Mouse (Mus musculus): ENCODE data around the gene Gm26938. TPM values are rescaled to one million over a fixed set of nuclear protein-coding genes. Genes with fewer than 3 reads are reported as not detected.

Gene Gm26938
- total RNA-seq, 2 experiments from 2014 or later = not detected

DNA sequence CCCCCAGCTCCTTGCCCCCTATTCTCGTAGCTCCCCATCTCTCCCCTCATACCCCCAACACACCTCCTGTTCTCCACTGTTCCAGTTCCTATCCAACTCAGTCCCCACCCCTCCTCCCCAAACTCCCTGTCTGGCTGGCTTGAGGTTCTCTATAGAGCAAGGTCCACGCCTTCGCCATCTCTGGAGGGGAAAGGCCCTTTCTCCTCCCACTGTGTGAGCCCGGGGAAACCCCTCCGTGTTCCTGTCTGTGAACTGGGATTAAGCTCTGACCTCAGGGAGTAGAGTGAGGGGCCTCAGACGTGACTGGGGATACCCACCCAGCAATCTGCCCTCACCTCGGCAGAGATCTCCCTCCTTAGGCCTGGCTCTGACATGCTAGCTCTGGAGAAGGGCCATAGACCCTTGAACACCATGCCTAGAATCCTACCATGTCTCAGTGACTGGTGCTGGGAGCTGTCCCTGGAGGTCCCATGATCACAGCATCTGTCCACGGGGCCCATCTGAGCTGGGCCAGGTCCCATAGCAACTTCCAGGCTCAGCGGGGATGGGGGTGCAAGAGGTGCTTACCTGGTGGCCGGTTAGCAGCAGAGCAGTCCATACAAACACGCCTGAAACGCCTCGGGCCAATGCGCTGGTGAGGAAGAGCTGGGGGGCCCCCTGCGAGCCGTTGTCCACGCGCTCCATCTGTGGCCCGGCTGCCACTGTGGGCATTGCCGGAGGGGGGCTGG lies 13.6 kb downstream of the Gm26938 start:
- intact Hi-C loops (cut with DNase I) = loop anchor here (10.0 kb wide), 1 partner anchor 98 kb away; no protein-coding TSS in a partner anchor
- no peak for TF ChIP-seq CTCF (IDR thresholded peaks at IDR 0.05)
- H3K27ac ChIP-seq = no peak overlapping the region

DNA sequence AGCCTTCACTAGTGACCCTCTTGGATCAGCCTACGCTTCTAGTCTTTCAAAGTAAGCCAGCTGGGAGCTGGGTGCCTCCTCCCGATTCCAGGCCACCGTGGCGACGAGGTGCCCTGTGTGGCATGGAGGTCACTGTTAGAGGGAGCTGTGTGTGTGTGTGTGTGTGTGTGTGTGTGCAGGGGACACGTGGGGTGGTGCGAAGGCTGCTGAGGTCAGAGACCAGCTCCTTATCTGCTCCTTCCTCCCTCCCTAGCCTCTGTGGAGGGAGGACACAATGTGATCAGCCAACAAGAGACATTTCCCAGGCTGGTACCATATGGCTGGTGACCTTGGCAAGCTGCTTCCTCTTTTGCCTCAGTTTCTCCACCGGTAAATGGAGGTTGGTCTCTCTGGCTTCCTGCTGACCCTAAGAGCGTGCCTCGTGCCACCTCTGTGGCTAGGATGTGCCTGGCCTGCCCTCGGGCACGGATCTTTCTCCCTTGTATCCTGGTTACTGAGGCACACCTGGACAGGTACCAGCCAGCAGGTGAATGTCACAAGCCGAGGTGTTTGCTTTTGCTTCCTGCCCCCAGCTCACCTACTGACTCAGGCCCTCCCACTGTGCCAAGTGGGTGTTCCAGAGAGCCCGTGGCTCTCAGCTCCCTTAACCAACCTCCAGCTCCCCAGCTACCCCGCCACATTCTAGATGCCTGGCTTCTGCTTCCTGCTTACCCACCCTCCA lies 14.4 kb downstream of the Gm26938 start:
- intact Hi-C loops (cut with DNase I) = loop anchor here (10.0 kb wide), 1 partner anchor 97 kb away; no protein-coding TSS in a partner anchor
- no peak for TF ChIP-seq CTCF (IDR thresholded peaks at IDR 0.05)
- no peak for DNase-seq
- Histone ChIP-seq H3K4me3 (no peak overlapping the region), H3K27ac (no peak overlapping the region)

More for the DNA sequence above, 13.6 kb downstream of the Gm26938 start:
- no peak for DNase-seq
- H3K4me3 ChIP-seq = no peak overlapping the region

DNA sequence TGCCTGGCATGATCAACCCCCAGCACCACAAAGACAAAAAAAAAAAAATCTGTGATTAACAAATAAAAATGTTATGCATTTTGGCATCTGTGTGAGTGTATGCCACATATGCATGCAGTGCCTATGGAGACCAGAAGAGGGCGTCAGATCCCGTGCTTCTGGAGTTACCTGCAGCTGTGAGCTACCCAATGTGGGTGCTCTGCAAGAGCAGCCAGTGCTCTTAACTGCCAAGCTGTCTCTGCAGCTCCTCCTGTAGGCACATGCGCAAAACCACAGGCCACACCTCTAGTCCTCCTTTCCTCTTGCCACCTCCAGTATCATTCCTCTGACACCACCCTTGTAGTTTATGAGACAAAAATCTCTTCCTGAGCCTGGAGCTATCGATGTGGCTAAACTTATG lies 16.8 kb downstream of the Gm26938 start:
- Histone ChIP-seq H3K4me3 (no peak overlapping the region), H3K27ac (no peak overlapping the region)
- intact Hi-C loops (cut with DNase I) = no loop called here
- no peak for DNase-seq
- TF ChIP-seq CTCF (IDR thresholded peaks at IDR 0.05) = peak; percentile 11; the same call in 1 of the 2 replicates

DNA sequence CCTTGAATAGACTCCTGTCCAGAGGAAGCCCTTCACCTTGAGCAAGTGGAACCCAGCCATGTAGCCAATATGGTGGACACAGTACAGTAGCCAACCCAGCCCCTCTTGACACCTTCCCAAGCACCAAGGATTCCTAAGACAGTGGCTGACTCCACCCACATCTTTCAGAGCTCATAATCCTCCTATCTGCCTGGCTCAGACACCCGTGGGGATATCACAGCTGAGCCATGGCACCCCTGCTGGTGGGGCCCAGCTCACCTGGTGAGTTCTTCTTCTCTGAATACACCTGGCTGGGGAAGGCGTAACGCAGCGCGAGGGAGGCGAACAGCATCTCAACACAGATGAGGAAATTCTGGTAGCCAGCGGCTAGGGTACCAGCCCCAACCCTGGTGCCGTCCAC lies 20.3 kb downstream of the Gm26938 start:
- TF ChIP-seq CTCF (IDR thresholded peaks at IDR 0.05) = no peak
- intact Hi-C loops (cut with DNase I) = no loop called here
- no peak overlapping the region for H3K27ac ChIP-seq
- no peak for DNase-seq
- H3K4me3 ChIP-seq = no peak overlapping the region

DNA sequence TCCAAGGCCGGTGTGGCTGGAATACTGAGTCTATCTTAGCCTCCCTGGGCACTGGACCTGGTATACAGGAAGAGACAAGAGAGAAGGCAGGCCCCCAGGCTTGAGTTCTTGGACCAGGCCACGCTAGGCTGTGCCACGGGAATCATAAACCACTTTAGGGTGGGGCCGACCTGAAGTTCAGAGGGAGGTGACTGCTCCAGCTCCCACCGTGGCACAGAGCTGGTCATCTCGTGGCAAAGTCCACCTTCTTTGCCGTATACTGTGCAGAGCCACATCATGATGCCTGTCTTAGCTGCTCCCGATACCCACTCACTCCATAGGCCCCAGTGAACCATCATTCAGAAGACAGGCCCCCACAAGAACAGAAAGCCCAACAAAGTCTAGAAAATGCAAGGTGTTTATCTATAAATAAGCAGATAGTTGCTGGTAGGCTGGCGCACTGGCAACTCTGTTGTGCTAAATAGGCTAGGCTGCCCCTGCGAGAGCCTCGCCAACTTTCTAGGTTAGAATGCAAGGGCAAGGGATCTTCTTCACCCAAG lies 21.6 kb downstream of the Gm26938 start:
- no peak for DNase-seq
- H3K4me3 ChIP-seq = no peak overlapping the region
- intact Hi-C loops (cut with DNase I) = no loop called here
- TF ChIP-seq CTCF (IDR thresholded peaks at IDR 0.05) = no peak
- no peak overlapping the region for H3K27ac ChIP-seq

DNA sequence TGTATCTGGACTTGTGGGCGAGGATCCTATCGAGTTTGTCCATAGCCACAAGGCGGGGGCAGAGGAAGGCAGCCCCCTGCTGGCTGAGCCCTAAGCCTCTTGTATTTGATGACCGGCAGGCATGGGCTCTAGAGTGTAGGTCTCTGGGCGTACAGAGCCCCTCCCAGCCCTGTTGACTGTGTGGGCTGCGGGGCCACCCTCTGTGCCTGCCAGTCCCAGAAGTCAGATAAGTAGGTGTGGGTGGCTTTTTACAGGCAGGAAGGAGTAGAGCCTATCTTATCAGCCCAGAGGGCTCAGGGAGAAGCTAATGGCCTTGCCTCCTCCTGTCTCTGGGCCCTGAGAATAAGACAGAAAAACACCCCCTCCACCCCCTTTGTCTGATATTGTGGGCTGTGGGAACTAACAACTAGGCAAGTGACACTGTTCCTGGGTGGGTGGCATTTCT lies 22.1 kb downstream of the Gm26938 start:
- DNase-seq = no peak
- TF ChIP-seq CTCF (IDR thresholded peaks at IDR 0.05) = no peak
- intact Hi-C loops (cut with DNase I) = no loop called here
- H3K4me3 ChIP-seq = no peak overlapping the region
- H3K27ac ChIP-seq = no peak overlapping the region

DNA sequence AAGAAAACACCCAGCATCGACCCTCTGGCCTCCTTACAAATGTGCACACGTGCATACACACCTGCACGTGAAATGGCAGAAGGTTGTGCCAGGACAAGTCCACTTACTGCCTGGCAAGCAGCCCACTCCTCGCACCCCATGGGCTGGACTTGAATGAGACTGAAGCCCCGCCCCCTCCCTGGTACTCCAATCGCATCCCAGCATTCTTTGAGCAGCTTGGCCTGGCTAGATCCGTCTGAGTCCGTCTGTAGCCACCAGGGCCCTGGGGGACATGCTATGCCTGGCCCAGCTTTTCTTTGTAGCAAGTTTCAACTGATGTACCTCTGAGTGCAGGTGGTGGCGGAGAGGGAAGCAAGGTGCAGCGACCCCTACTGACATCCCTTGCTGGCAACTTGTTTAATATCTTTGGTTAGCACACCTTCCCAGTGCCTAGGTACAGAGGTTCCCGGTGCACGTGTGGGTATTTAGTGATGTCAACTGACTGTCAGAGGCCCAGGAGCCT lies 22.6 kb downstream of the Gm26938 start:
- no peak overlapping the region for H3K27ac ChIP-seq

DNA sequence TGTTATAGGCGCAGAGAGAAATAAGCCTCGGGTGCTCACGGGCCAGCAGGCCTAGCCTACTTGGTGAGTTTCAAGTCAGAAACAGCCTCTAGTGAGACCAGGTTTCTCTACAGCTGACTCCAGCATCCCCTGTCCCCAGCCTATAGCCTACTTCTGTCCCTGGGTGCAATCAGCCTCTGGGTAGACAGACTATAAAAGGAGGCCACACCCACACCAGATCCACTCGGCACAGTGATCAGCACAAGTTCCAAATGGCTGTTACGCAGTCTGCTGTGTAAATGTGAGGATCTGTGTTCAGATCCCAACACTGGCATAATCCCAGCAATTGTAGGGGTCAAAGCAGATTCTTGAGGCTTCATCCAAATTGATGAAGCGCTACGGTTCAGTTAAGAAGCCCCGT lies 23.0 kb downstream of the Gm26938 start:
- DNase-seq = no peak
- Histone ChIP-seq H3K27ac (no peak overlapping the region), H3K4me3 (no peak overlapping the region)
- TF ChIP-seq CTCF (IDR thresholded peaks at IDR 0.05) = no peak
- intact Hi-C loops (cut with DNase I) = no loop called here

More for the DNA sequence above, 22.6 kb downstream of the Gm26938 start:
- peak; percentile 53 for TF ChIP-seq CTCF (IDR thresholded peaks at IDR 0.05)
- no peak overlapping the region for H3K4me3 ChIP-seq
- peak; percentile 53 for DNase-seq
- intact Hi-C loops (cut with DNase I) = no loop called here

DNA sequence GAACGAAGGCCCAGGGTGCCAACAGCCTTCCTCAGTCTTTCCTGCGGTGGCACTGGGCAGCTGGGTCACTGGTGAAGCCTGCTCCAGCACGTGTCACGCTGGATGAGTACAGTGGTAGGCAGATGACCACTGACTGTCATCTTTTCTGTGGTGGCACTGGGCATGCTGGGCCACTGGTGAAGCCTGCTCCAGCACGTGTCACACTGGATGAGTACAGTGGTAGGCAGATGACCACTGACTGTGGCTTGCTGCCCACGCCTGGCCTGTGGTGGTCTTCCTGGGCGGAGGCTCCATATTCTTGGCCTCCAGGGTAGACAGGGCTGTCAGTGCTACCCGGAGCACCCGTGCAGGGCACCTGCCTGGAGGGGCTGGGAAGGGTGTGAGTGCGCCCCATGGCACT lies 24.3 kb downstream of the Gm26938 start:
- no peak overlapping the region for H3K4me3 ChIP-seq
- intact Hi-C loops (cut with DNase I) = no loop called here
- DNase-seq = no peak
- H3K27ac ChIP-seq = no peak overlapping the region
- no peak for TF ChIP-seq CTCF (IDR thresholded peaks at IDR 0.05)

DNA sequence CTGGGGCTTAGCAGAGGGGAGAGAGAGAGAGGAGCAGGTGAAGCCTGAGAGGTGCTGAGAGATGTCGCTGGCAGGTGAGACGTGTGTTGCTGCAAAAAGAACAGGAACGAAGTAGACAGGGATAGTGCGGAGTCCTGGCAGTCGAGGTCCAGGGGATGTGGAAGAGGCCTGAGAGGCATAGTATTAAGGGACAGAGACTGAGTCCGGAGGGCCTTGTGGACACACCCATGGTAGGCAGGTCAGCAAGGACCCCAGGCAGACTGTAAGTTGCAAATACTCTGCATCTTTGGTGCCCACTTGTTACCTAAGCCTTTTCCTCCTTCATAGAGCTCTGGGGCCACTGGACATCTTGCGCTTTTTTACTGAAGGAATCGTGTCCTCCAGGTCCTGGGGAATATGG lies 25.0 kb downstream of the Gm26938 start:
- H3K4me3 ChIP-seq = no peak overlapping the region
- DNase-seq = peak; percentile 17
- intact Hi-C loops (cut with DNase I) = no loop called here
- no peak overlapping the region for H3K27ac ChIP-seq
- no peak for TF ChIP-seq CTCF (IDR thresholded peaks at IDR 0.05)

DNA sequence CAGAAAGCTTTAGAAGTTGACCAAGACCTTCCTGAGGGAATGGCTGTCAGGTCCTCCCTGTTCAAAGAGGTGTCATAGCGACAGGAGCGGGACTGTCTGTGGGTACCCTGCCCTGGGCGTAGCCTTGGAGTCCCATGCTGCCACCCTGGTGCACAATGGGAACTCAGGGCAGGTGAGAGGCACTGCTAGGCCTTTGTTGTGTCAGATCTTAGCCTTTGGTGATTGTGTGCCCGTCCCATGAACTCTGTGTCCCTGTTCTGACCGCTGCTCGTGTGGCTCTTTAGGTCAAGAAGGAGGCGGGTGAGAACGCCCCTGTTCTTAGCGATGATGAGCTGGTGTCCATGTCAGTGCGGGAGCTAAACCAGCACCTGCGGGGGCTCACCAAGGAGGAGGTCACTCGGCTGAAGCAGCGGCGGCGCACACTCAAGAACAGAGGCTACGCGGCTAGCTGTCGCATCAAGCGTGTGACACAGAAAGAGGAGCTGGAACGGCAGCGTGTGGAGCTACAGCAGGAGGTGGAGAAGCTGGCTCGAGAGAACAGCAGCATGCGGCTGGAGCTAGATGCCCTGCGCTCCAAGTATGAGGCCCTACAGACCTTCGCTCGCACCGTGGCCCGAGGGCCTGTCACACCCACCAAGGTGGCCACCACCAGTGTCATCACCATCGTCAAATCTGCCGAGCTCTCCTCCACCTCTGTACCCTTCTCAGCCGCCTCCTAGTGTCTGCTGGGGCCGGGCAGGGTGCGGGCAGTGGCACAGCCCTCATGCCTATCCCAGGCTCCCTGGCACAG lies 26.2 kb downstream of the Gm26938 start:
- Histone ChIP-seq H3K27ac (no peak overlapping the region), H3K4me3 (no peak overlapping the region)
- intact Hi-C loops (cut with DNase I) = no loop called here
- peak; percentile 16 for DNase-seq
- no peak for TF ChIP-seq CTCF (IDR thresholded peaks at IDR 0.05)

DNA sequence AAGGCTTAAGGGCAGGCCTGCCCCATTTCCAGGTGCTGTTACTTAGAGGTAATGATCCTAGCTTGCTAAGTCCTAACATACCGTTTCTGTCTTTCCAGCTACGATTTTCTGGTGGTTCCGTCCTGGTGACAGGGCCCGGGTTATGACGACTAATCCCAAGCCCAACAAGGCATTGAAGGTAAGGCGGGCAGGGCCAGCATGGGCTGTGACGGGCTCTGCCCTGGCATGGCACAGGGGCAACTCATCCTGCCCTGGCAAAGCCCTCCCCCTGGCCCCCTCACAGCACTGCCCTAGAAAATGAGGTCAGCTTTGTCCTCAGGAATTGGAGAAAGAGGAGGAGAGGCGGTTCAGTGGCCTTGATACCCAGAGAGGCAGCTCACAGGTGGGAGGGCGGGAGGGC lies 27.2 kb downstream of the Gm26938 start:
- peak; percentile 22 for DNase-seq
- intact Hi-C loops (cut with DNase I) = no loop called here
- Histone ChIP-seq H3K4me3 (no peak overlapping the region), H3K27ac (peak overlapping the region; percentile 100; the same call in 1 of the 2 replicates)
- TF ChIP-seq CTCF (IDR thresholded peaks at IDR 0.05) = no peak
